Mouse (Mus musculus) liver, embryonic 18 days (tissue): ENCODE measurements around the gene Zfp808. TPM values are rescaled to one million over a fixed set of nuclear protein-coding genes. Genes with fewer than 3 reads are reported as not detected.

Source experiments
- polyA plus RNA-seq: library from polyadenylated mRNA; depleted of rRNA; stranded (reverse); fragments of >200 nt; gene quantifications from 2 replicates; pipeline ENCODE4 v1.2.3, GENCODE M21; 2012; rRNA removed

Zfp808 gene
- 1.6 and 1.7 TPM in 2 replicates for polyA plus RNA-seq

DNA sequence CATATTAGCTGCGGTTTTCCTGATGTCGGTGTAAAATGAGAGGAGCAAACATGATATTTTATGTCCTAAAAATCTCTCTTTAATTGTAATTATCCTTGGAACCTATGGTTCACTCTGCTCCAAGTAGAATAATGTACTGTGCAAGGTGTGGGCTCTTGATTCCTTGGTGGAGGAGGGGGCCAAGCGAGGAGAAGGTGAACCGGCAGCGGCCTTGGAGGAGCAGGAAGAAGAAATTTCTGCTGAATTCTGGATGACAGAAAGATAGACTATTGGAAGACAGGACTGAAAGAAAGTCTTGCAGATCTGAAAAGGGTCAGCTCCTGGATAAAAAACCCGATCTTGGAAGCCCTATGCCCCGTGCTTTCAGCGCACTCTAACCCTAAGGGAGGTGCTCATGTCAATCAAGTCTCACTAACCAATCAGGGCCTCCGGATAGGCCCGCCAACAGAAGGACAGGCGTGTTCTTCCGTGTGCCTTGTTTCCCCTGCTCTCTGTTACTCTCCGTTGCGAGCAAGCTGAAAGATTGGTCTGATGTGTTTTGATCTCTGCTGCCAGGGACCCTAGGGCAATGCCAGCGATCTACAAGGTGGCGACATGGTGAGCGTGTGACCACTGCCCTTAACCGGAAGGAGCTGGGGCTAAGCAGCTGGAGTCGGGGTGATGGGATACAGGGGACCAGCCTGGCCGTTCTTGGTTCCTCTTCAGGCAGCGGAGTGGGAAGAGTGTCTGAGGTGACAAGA lies at the start of gene Zfp808:
Gene Zfp808, plus strand, starts transcription at position 455 of the 740 bp plus-strand sequence.

